Mouse (Mus musculus) bone marrow, adult 2 months (tissue): ENCODE measurements around the gene Fgf12. TPM values are rescaled to one million over a fixed set of nuclear protein-coding genes. Genes with fewer than 3 reads are reported as not detected.

Experiments
- H3K27ac ChIP-seq: fragments of 200-500 bp; 2 replicates; pipeline ENCODE4 v1.5.1; 2012; ENCODE audit warnings: low read depth, mild to moderate bottlenecking, control low read depth, inconsistent platforms, low read length; ENCODE audit not compliant: control insufficient read depth, poor library complexity, insufficient read depth
- H3K4me1 ChIP-seq: fragments of 200-500 bp; 2 replicates; pipeline ENCODE4 v1.6.1; 2011; ENCODE audit warnings: low read length; ENCODE audit not compliant: control insufficient read depth, insufficient read depth
- H3K4me3 ChIP-seq: fragments of 200-500 bp; replicated peaks from 2 replicates; pipeline ENCODE3; 2011; ENCODE audit warnings: mild to moderate bottlenecking, low read depth, low read length, control low read depth; ENCODE audit not compliant: control insufficient read depth
- CTCF ChIP-seq: fragments of 200-500 bp; IDR thresholded peaks from 2 replicates; pipeline ENCODE4 v1.5.1; 2011; ENCODE audit warnings: low read length, control low read depth; ENCODE audit not compliant: control insufficient read depth, insufficient read depth
- POLR2A ChIP-seq: fragments of 200-500 bp; IDR thresholded peaks from 2 replicates; pipeline ENCODE4 v1.6.1; 2011; ENCODE audit warnings: low read depth, mild to moderate bottlenecking, control low read depth, low read length, borderline replicate concordance; ENCODE audit not compliant: control insufficient read depth
- WGBS: fragments of 180-500 bp; shearing (Covaris S2); methylation state at CpG from one replicate; pipeline ENCODE4 v1.1.7; 2018; 5-methylcytosine and 5-hydroxymethylcytosine counted together
- polyA plus RNA-seq: library from polyadenylated mRNA; stranded (reverse); fragments of >200 nt; gene quantifications from 2 replicates; pipeline ENCODE4 v1.2.4, GENCODE M21; 2011; ENCODE audit warnings: low replicate concordance; ENCODE audit not compliant: missing spikeins, insufficient read depth, insufficient read length

Fgf12 gene
- polyA plus RNA-seq, 1 experiment, result 0.85 TPM

- TF ChIP-seq CTCF (no peak), POLR2A (no peak)
- Histone ChIP-seq H3K27ac (no peak overlapping the region), H3K4me1 (no peaks in the 10 kb centered on the region), H3K4me3 (no peak overlapping the region)
- WGBS, result 74% methylated on average over 4 of the region's 4 CpGs
These were observed 52.5 kb downstream of the Fgf12 start for GRCm38 (mm10) chr16:28700346-28700745.

- H3K27ac ChIP-seq, result no peak overlapping the region
- no peak overlapping the region for H3K4me3 ChIP-seq
- H3K4me1 ChIP-seq, result no peaks in the 10 kb centered on the region
- WGBS, result 66% methylated on average over 3 of the region's 3 CpGs
- TF ChIP-seq CTCF, result no peak
- TF ChIP-seq POLR2A, result no peak
These were observed 56.0 kb downstream of the Fgf12 start for GRCm38 (mm10) chr16:28696851-28697250.

GRCm38 (mm10) chr16:28694113-28694899, 58.6 kb downstream of the Fgf12 start:
- TF ChIP-seq CTCF, result no peak
- no peak for TF ChIP-seq POLR2A
- Histone ChIP-seq H3K4me1 (no peaks in the 10 kb centered on the region), H3K4me3 (no peak overlapping the region), H3K27ac (no peak overlapping the region)
- WGBS, result 69% methylated on average over 15 of the region's 15 CpGs

GRCm38 (mm10) chr16:28688861-28689385, 63.9 kb downstream of the Fgf12 start:
- Histone ChIP-seq H3K27ac (no peak overlapping the region), H3K4me3 (no peak overlapping the region), H3K4me1 (no peaks in the 10 kb centered on the region)
- no peak for TF ChIP-seq POLR2A
- TF ChIP-seq CTCF, result no peak
- WGBS, result 77% methylated on average over 9 of the region's 9 CpGs

- 9% methylated on average over 3 of the region's 3 CpGs for WGBS
- TF ChIP-seq POLR2A (no peak), CTCF (no peak)
- no peaks in the 10 kb centered on the region for H3K4me1 ChIP-seq
- no peak overlapping the region for H3K27ac ChIP-seq
- no peak overlapping the region for H3K4me3 ChIP-seq
These were observed 71.2 kb downstream of the Fgf12 start for GRCm38 (mm10) chr16:28681625-28682024.

GRCm38 (mm10) chr16:28668815-28669347, 84.0 kb downstream of the Fgf12 start:
- TF ChIP-seq CTCF, result no peak
- TF ChIP-seq POLR2A, result no peak
- Histone ChIP-seq H3K4me1 (no peaks in the 10 kb centered on the region), H3K4me3 (no peak overlapping the region), H3K27ac (no peak overlapping the region)
- 78% methylated on average over 5 of the region's 5 CpGs for WGBS

- whole genome bisulfite sequencing, result 83% methylated on average over 10 of the region's 10 CpGs
- TF ChIP-seq POLR2A (no peak), CTCF (no peak)
These were observed 100.2 kb downstream of the Fgf12 start for GRCm38 (mm10) chr16:28652640-28653039.

GRCm38 (mm10) chr16:28650589-28650988, 102.3 kb downstream of the Fgf12 start:
- Histone ChIP-seq H3K4me3 (no peak overlapping the region), H3K4me1 (no peaks in the 10 kb centered on the region), H3K27ac (no peak overlapping the region)
- TF ChIP-seq CTCF, result no peak
- TF ChIP-seq POLR2A, result no peak
- WGBS, result 56% methylated on average over 3 of the region's 3 CpGs

More at GRCm38 (mm10) chr16:28652640-28653039, 100.2 kb downstream of the Fgf12 start:
- H3K4me3 ChIP-seq, result no peak overlapping the region
- H3K4me1 ChIP-seq, result no peaks in the 10 kb centered on the region
- no peak overlapping the region for H3K27ac ChIP-seq
